Mouse (Mus musculus) ES-E14 (cell line): ENCODE measurements around the gene Dapl1. TPM values are rescaled to one million over a fixed set of nuclear protein-coding genes. Genes with fewer than 3 reads are reported as not detected.
A peak's percentile ranks its signal among the peaks of the same experiment; 100 is the strongest.

ENCODE experiments used
- DNase-seq: peaks from one replicate; pipeline ENCODE4 v3.0.0-alpha.2; 2013; ENCODE audit warnings: low read depth, low spot score
- H3K27ac ChIP-seq: 2 replicates; pipeline ENCODE4 v1.5.1; 2012; ENCODE audit warnings: low read depth, mild to moderate bottlenecking, low read length, moderate library complexity, mixed read lengths; ENCODE audit not compliant: poor library complexity, insufficient read depth, severe bottlenecking
- H3K36me3 ChIP-seq: 2 replicates; pipeline ENCODE4 v1.6.1; 2012; ENCODE audit warnings: mild to moderate bottlenecking, low read length, moderate library complexity, mixed read lengths; ENCODE audit not compliant: control insufficient read depth, poor library complexity, insufficient read depth, severe bottlenecking
- H3K4me1 ChIP-seq, 2 experiments: fragments of 150-350 bp in 1 of 2; sonication (generic) in 1 of 2; 2 replicates each; pipeline ENCODE4 v1.6.1; 2012; ENCODE audit warnings: low read length in 2 of 2, mild to moderate bottlenecking in 1 of 2, mixed read lengths in 1 of 2; ENCODE audit not compliant: control insufficient read depth in 2 of 2, insufficient read depth in 2 of 2, poor library complexity in 1 of 2
- H3K4me3 ChIP-seq, 2 experiments: fragments of 150-350 bp in 1 of 2; sonication (generic) in 1 of 2; 2 replicates each; pipeline ENCODE4 v1.5.1; 2012; ENCODE audit warnings: low read length in 2 of 2, low read depth in 1 of 2, mild to moderate bottlenecking in 1 of 2, mixed read lengths in 1 of 2; ENCODE audit not compliant: insufficient read depth in 1 of 2, poor library complexity in 1 of 2, severe bottlenecking in 1 of 2
- H3K9ac ChIP-seq: 2 replicates; pipeline ENCODE4 v1.6.1; 2012; ENCODE audit warnings: low read depth, mild to moderate bottlenecking, low read length, mixed read lengths; ENCODE audit not compliant: poor library complexity, insufficient read depth, severe bottlenecking
- H3K9me3 ChIP-seq: fragments of 150-350 bp; sonication (generic); 2 replicates; pipeline ENCODE4 v1.6.1; 2012; ENCODE audit warnings: low read depth, mild to moderate bottlenecking, low read length; ENCODE audit not compliant: control insufficient read depth, insufficient read depth
- CHD2 ChIP-seq: IDR thresholded peaks from 2 replicates; pipeline ENCODE4 v1.6.1; 2014; ENCODE audit warnings: mild to moderate bottlenecking, low read depth, low read length, inconsistent platforms
- HCFC1 ChIP-seq: IDR thresholded peaks from 2 replicates; pipeline ENCODE4 v1.6.1; 2012; ENCODE audit warnings: low read length, inconsistent platforms, borderline replicate concordance; ENCODE audit not compliant: insufficient read depth
- MAFK ChIP-seq: IDR thresholded peaks from 2 replicates; pipeline ENCODE4 v1.6.1; 2014; ENCODE audit warnings: mild to moderate bottlenecking, low read depth, low read length, inconsistent platforms; ENCODE audit not compliant: insufficient read depth
- ZC3H11A ChIP-seq: IDR thresholded peaks from 2 replicates; pipeline ENCODE4 v1.6.1; 2012; ENCODE audit warnings: low read depth, mild to moderate bottlenecking, inconsistent platforms, low read length, borderline replicate concordance
- ZNF384 ChIP-seq: IDR thresholded peaks from 2 replicates; pipeline ENCODE4 v1.6.1; 2012; ENCODE audit warnings: low read depth, low read length, inconsistent platforms
- in situ Hi-C, 2 experiments: fragments of 600-800 bp; cut with MboI; formaldehyde crosslinking; loops; one replicate each; pipeline ENCODE4 v1.15.1; 2025; ENCODE audit warnings: low sequenced_read_pairs in 2 of 2, inconsistent platforms in 1 of 2; ENCODE audit not compliant: unreplicated experiment in 2 of 2
- total RNA-seq: library from RNA; depleted of rRNA; stranded (reverse); fragments of 300-350 nt; gene quantifications from 2 replicates; pipeline ENCODE4 v1.2.3, GENCODE M21; 2012

The Dapl1 gene
- total RNA-seq, 1 experiment = not detected

DNA sequence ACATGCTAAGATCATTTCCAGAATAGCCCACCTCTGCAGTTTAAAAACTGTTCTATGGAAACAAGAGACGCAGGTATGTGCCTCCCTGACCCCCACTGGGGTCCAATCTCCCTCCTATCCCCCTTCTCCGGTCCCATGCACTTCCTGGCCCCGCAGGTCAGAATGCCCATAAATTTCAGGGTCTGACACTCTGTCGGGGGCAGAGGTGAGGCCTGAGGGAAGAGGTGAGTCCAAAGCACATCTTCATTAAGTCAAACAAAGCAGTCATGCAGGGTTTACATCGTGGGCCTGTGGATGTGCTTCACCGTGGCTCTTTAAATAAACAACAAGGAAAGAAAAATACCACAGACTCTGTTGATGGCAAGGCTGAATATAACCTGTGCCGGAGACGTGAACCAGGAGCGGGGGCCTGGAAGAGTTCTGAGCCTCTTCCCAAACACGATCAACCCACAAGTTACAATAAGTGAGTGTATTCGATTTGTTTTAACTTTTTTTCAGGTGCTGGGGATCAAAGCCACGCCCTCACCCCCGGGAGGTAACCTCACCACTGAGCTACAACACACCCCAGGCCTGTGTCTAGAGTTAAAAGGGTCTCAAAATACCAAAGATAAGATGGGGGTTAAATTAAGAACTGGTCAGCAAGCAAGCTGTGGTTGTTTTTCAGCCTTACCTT lies 59.9 kb downstream of the Dapl1 start:
- Histone ChIP-seq H3K4me1 (peaks cover 2 to 8% of the 10 kb centered on the region in 2 experiments; a peak in 1 of 4 replicates), H3K4me3 (0 out of 4 replicates have a peak overlapping the region, but pooled peaks of 1 of the 2 experiments have one; percentile 10), H3K9ac (0 out of 2 replicates have a peak overlapping the region, but pooled peaks have one; percentile 5), H3K9me3 (no peaks in the 10 kb centered on the region), H3K27ac (no peak overlapping the region; the same call in 1 of the 2 replicates), H3K36me3 (no peaks in the 10 kb centered on the region)
- in situ Hi-C loops = loop anchor here in 1 of 2 experiments (25.0 kb wide), 1 partner anchor 893 kb away; no protein-coding TSS in a partner anchor
- TF ChIP-seq CHD2 = no peak
- TF ChIP-seq MAFK = no peak
- TF ChIP-seq ZC3H11A = no peak
- no peak for DNase-seq

GRCm38 (mm10) chr2:59545001-59545400 lies 60.5 kb downstream of the Dapl1 start:
- H3K9me3 ChIP-seq = no peaks in the 10 kb centered on the region
- H3K4me1 ChIP-seq = peaks cover 2 to 8% of the 10 kb centered on the region in 2 experiments; a peak in 1 of 4 replicates
- no peak overlapping the region for H3K27ac ChIP-seq
- H3K36me3 ChIP-seq = no peaks in the 10 kb centered on the region
- no peak for DNase-seq
- in situ Hi-C loops = loop anchor here in 1 of 2 experiments (25.0 kb wide), 1 partner anchor 892 kb away; no protein-coding TSS in a partner anchor
- no peak overlapping the region for H3K9ac ChIP-seq
- H3K4me3 ChIP-seq = no peak overlapping the region
- TF ChIP-seq ZNF384 (no peak), ZC3H11A (no peak), MAFK (no peak), CHD2 (no peak), HCFC1 (no peak)

DNA sequence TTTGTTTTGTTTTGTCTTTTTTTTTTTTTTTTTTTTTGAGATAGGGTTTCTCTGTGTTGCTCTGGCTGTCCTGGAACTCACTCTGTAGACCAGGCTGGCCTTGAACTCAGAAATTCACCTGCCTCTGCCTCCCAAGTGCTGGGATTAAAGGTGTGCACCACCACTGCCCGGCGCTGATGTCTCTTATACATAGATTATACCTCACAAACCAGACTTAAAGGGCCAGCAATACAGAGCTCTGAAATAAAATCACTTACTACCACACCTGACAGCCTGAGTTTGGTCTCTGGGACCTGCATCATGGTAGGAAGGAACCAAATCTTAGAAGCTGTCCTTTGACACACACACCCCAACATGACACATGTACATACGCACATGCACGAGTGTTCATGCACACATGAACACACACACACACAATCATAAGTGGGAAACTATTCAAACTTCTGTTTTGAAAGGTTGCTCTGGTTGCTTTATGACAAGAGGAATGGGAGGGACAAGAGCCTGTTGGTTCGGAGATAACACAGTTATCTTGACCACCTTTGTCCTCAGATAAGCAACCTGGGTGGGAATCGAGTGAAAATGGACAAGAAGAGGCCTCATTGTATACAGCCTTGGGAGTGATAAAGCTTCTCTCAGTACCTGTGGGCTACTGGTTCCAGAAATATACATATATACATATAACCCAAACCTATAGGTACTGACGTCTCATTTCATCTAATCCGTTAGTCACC lies 63.1 kb downstream of the Dapl1 start:
- in situ Hi-C loops = loop anchor here in 1 of 2 experiments (25.0 kb wide), 1 partner anchor 890 kb away; no protein-coding TSS in a partner anchor
- TF ChIP-seq HCFC1 (no peak), ZC3H11A (no peak), ZNF384 (no peak), MAFK (no peak), CHD2 (no peak)
- Histone ChIP-seq H3K4me1 (peaks cover 2 to 8% of the 10 kb centered on the region in 2 experiments; a peak in 1 of 4 replicates), H3K9ac (no peak overlapping the region), H3K36me3 (no peaks in the 10 kb centered on the region), H3K9me3 (no peaks in the 10 kb centered on the region), H3K4me3 (no peak overlapping the region), H3K27ac (no peak overlapping the region)
- no peak for DNase-seq

GRCm38 (mm10) chr2:59552784-59553183 lies 68.3 kb downstream of the Dapl1 start:
- Histone ChIP-seq H3K4me1 (no peaks in the 10 kb centered on the region), H3K9ac (no peak overlapping the region), H3K36me3 (no peaks in the 10 kb centered on the region), H3K27ac (no peak overlapping the region), H3K9me3 (no peaks in the 10 kb centered on the region), H3K4me3 (no peak overlapping the region)
- DNase-seq = no peak
- in situ Hi-C loops = no loop called here
- TF ChIP-seq ZC3H11A = no peak
- TF ChIP-seq CHD2 = no peak
- no peak for TF ChIP-seq ZNF384
- no peak for TF ChIP-seq MAFK
- no peak for TF ChIP-seq HCFC1
